Mouse (Mus musculus): ENCODE measurements around the gene Htr3a. TPM values are rescaled to one million over a fixed set of nuclear protein-coding genes. Genes with fewer than 3 reads are reported as not detected.

Gene Htr3a
- polyA plus RNA-seq (2015; fragmentation: Illumina TruSeq; extraction: RNeasy Lipid Tissue Mini Kit (QIAGEN cat#74804); ENCODE audit: low read depth, low replicate concordance) = 4.3 TPM

DNA sequence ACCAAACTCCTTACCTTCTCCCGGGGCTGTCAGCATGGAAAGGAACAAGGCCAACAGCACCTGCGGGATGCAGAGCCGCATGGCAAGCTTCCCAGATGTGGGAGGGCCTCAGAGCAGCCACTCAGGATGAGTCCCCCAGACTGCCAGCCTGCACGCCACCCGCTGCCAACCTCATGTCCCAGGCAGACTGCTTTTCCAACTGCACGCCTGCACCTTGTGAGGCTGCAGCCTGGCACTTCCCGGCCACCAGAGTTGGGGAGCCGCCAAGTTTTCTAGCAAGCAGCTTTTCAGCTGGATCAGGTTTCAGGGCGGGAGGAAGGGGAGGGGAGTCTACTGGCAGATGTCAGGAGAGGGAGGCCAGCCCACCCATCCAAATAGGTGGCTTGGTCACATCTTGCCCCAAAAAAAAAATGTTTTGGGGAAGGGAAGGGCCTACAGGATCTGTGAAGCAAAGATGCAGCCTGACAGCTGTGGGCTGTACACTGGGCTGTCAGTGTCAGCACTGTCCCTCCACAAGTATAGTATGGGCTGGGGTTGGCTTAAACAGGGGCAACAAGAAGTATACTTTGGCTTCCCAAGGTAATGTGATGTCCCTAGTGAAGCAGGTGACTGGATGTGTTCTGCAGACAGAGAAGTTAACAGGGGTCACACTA, at the start of gene Htr3a:
Gene Htr3a, minus strand, starts transcription at position 215 of the 653 bp plus-strand sequence.

Other genes starting within 250 kb of the Htr3a start
- gene Zbtb16, start 74.9 kb downstream of the Htr3a start, polyA plus RNA-seq (2015; fragmentation: Illumina TruSeq; extraction: RNeasy Lipid Tissue Mini Kit (QIAGEN cat#74804); ENCODE audit: low read depth, low replicate concordance) = 12.8 TPM
- not detected for gene Htr3b, start 53.9 kb upstream of the Htr3a start, polyA plus RNA-seq (2015; fragmentation: Illumina TruSeq; extraction: RNeasy Lipid Tissue Mini Kit (QIAGEN cat#74804); ENCODE audit: low read depth, low replicate concordance)
- 37.1 TPM for gene Usp28, start 74.3 kb upstream of the Htr3a start, polyA plus RNA-seq (2015; fragmentation: Illumina TruSeq; extraction: RNeasy Lipid Tissue Mini Kit (QIAGEN cat#74804); ENCODE audit: low read depth, low replicate concordance)
- 20.8 TPM for gene Zw10, start 144.5 kb upstream of the Htr3a start, polyA plus RNA-seq (2015; fragmentation: Illumina TruSeq; extraction: RNeasy Lipid Tissue Mini Kit (QIAGEN cat#74804); ENCODE audit: low read depth, low replicate concordance)
- 2.9 TPM for gene Tmprss5, start 170.2 kb upstream of the Htr3a start, polyA plus RNA-seq (2015; fragmentation: Illumina TruSeq; extraction: RNeasy Lipid Tissue Mini Kit (QIAGEN cat#74804); ENCODE audit: low read depth, low replicate concordance)

All from brain, adult 10 weeks (tissue).